Mouse (Mus musculus): ENCODE data around the gene Fam222b. TPM values are rescaled to one million over a fixed set of nuclear protein-coding genes. Genes with fewer than 3 reads are reported as not detected.

Gene Fam222b
- polyA plus RNA-seq, 1 experiment from 2014 or later, result 26.6 TPM

DNA sequence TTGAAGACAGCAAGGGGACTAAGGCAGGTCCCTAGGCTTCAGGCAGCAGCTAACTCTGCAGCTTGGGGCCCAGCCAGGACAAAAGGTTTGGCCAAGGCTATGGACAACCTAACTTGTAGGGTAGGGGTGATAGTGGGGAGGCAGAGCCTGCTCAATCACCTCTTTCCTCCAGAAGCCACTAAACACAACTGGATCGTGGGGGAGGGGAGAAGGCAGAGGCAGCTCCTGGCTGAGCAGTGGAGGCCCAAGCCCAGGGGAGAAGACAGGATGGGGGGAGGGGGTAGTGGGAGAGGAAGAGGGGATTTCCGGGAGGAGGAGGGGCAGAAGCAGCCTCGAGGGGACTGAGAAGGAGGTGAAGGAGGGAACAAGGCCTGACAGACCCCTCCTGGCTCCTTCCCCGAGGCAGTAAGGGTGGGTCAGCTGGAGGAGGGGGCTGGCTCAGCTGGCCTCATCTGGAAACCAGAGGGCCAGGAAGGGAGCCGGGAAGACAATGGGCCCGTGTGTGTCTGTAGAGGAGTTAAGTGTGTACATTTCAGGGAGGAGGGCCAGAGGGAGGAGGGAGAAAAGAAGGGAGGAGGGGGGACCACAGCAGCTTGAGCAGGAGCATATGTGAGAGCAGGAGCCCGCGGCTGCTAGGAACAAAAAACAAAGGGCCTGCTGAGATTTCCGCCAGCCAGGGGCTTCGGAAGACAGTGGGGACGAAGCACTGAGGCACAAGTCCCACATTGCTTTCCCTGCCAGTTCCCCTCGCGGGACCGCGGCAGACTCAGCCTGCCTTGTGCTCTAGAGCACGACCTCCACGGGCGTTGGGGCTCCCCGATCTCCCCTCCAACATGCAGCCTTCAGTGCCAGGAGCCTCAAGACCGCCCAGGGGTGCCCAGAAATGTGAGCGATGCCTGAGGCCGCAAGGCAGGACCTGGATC, 69.5 kb downstream of the Fam222b start:
- Histone ChIP-seq H3K27ac (ENCODE audit: low read depth, low read length) (peak overlapping the region; percentile 99), H3K9ac (ENCODE audit: low read length) (peak overlapping the region; percentile 96), H3K4me1 (ENCODE audit: control insufficient read depth, insufficient read depth, low read length) (peaks cover 26% of the 10 kb centered on the region), H3K27me3 (ENCODE audit: control insufficient read depth, insufficient read depth, low read length) (no peaks in the 10 kb centered on the region), H3K9me3 (ENCODE audit: control insufficient read depth, low read length) (no peaks in the 10 kb centered on the region), H3K36me3 (ENCODE audit: control insufficient read depth, insufficient read depth, low read length) (peaks cover 20% of the 10 kb centered on the region), H3K4me2 (peak overlapping the region; percentile 75), H3K4me3 (ENCODE audit: low read depth, low read length) (peak overlapping the region; percentile 97)
- under 1% methylated on average over 22 of the region's 22 CpGs for WGBS
- peak; percentile 97 for DNase-seq (ENCODE audit: low spot score, missing footprints)
- peak; percentile 80 for ATAC-seq (ENCODE audit: low FRiP score)

DNA sequence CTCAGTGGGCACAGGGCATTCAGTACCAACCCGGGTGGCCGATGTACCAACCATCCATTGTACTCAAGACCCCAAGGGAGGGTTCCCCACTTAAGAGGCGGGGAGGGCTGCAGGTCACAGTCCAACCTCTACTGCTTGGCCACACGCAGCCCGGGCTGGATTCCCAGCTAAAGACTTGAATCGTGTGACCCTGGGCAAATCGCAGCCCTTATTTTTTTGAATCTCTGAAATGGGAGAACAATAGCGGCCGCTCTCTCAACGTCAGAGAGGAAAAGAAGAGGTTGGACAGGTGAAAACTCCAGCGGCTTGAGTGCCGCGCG, 70.1 kb downstream of the Fam222b start:
- Histone ChIP-seq H3K4me1 (ENCODE audit: control insufficient read depth, insufficient read depth, low read length) (peaks cover 26% of the 10 kb centered on the region), H3K36me3 (ENCODE audit: control insufficient read depth, insufficient read depth, low read length) (peaks cover 18% of the 10 kb centered on the region), H3K9me3 (ENCODE audit: control insufficient read depth, low read length) (no peaks in the 10 kb centered on the region), H3K27ac (ENCODE audit: low read depth, low read length) (peak overlapping the region; percentile 99), H3K9ac (ENCODE audit: low read length) (peak overlapping the region; percentile 96), H3K4me2 (peak overlapping the region; percentile 75), H3K27me3 (ENCODE audit: control insufficient read depth, insufficient read depth, low read length) (no peaks in the 10 kb centered on the region), H3K4me3 (ENCODE audit: low read depth, low read length) (peak overlapping the region; percentile 97)
- ATAC-seq (ENCODE audit: low FRiP score), result peak; percentile 6; the same call in 1 of the 2 replicates
- WGBS, result under 1% methylated on average over 14 of the region's 14 CpGs
- DNase-seq (ENCODE audit: low spot score, missing footprints), result no peak

DNA sequence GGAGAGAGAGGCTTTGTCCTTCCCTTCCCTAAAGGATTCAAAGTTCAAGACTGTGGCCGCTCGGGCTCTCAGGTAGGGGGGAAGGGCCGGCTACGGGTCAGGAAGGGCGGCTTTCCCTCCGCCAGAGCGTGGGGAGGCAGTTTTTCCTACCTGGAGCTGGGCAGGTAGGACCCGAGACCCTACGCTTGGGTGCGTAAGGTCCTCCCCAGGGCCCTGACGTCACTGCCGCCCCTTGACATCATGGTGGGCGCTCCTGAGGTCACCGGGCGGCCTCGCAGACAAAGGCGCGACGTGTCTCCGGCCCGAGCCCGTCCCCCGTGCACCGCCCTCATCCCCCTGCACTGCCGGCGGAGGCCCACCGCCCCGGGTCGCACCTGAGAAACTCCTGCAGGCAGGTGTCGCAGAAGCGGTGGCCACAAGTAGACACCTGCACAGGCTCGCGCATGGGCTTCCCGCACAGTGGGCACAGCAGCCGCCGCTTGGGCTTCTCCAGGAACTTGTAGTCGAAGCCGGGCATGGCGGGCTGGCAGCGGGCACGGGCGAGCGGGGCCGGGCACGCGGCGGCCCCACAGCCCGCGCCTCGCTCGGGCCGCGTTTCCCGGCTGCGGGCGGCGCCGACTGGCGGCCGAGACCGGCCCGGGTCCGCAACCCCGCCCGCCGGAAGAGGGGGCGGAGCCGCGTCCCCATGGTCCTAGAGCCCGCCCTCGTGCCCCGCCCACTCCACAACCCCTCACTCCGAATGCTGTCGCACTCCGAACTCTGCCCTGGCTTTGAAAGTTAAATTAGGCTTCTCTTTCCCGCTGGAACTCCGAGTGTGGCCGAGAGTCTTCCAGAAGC, 70.7 kb downstream of the Fam222b start, which contains the start of gene Traf4:
TSS of gene Traf4 (minus strand) at position 666 of the 837 bp plus-strand sequence.
- Histone ChIP-seq H3K9me3 (ENCODE audit: control insufficient read depth, low read length) (no peaks in the 10 kb centered on the region), H3K4me2 (peak within 1 kb of the TSS; percentile 75), H3K4me1 (ENCODE audit: control insufficient read depth, insufficient read depth, low read length) (peaks cover 26% of the 10 kb centered on the region), H3K27ac (ENCODE audit: low read depth, low read length) (peak within 1 kb of the TSS; percentile 99), H3K36me3 (ENCODE audit: control insufficient read depth, insufficient read depth, low read length) (peaks cover 17% of the 10 kb centered on the region), H3K27me3 (ENCODE audit: control insufficient read depth, insufficient read depth, low read length) (no peaks in the 10 kb centered on the region), H3K4me3 (ENCODE audit: low read depth, low read length) (peak within 1 kb of the TSS; percentile 97), H3K9ac (ENCODE audit: low read length) (peak within 1 kb of the TSS; percentile 96)
- WGBS, result under 1% methylated on average over 77 of the region's 78 CpGs
- DNase-seq (ENCODE audit: low spot score, missing footprints) (peak; percentile 99), ATAC-seq (ENCODE audit: low FRiP score) (peak; percentile 85)

GRCm38 (mm10) chr11:78165761-78166109, 71.3 kb downstream of the Fam222b start:
- Histone ChIP-seq H3K27me3 (ENCODE audit: control insufficient read depth, insufficient read depth, low read length) (no peaks in the 10 kb centered on the region), H3K36me3 (ENCODE audit: control insufficient read depth, insufficient read depth, low read length) (peaks cover 12% of the 10 kb centered on the region), H3K27ac (ENCODE audit: low read depth, low read length) (peak overlapping the region; percentile 2; the same call in 1 of the 2 replicates), H3K4me2 (peak overlapping the region; percentile 75), H3K9me3 (ENCODE audit: control insufficient read depth, low read length) (no peaks in the 10 kb centered on the region), H3K4me1 (ENCODE audit: control insufficient read depth, insufficient read depth, low read length) (peaks cover 26% of the 10 kb centered on the region), H3K4me3 (ENCODE audit: low read depth, low read length) (peak overlapping the region; percentile 97), H3K9ac (ENCODE audit: low read length) (peak overlapping the region; percentile 96)
- 3% methylated on average over 16 of the region's 16 CpGs for WGBS
- peak; percentile 25 for ATAC-seq (ENCODE audit: low FRiP score)
- no peak for DNase-seq (ENCODE audit: low spot score, missing footprints)

- 44% methylated on average over 4 of the region's 4 CpGs for WGBS
- peak overlapping the region; percentile 97; the same call in 1 of the 2 replicates for H3K4me3 ChIP-seq (ENCODE audit: low read depth, low read length)
- H3K36me3 ChIP-seq (ENCODE audit: control insufficient read depth, insufficient read depth, low read length), result peaks cover 8% of the 10 kb centered on the region
- no peak for ATAC-seq (ENCODE audit: low FRiP score)
- peak overlapping the region; percentile 75 for H3K4me2 ChIP-seq
- peaks cover 26% of the 10 kb centered on the region for H3K4me1 ChIP-seq (ENCODE audit: control insufficient read depth, insufficient read depth, low read length)
- H3K9me3 ChIP-seq (ENCODE audit: control insufficient read depth, low read length), result no peaks in the 10 kb centered on the region
- DNase-seq (ENCODE audit: low spot score, missing footprints), result no peak
- H3K9ac ChIP-seq (ENCODE audit: low read length), result peak overlapping the region; percentile 96
- no peaks in the 10 kb centered on the region for H3K27me3 ChIP-seq (ENCODE audit: control insufficient read depth, insufficient read depth, low read length)
- no peak overlapping the region for H3K27ac ChIP-seq (ENCODE audit: low read depth, low read length)
These were observed 71.7 kb downstream of the Fam222b start for GRCm38 (mm10) chr11:78166161-78166560.

- Histone ChIP-seq H3K9ac (ENCODE audit: low read length) (no peak overlapping the region), H3K4me1 (ENCODE audit: control insufficient read depth, insufficient read depth, low read length) (peaks cover 26% of the 10 kb centered on the region), H3K27me3 (ENCODE audit: control insufficient read depth, insufficient read depth, low read length) (no peaks in the 10 kb centered on the region), H3K36me3 (ENCODE audit: control insufficient read depth, insufficient read depth, low read length) (peaks cover 6% of the 10 kb centered on the region; the same call in 1 of the 2 replicates), H3K4me2 (no peak overlapping the region), H3K4me3 (ENCODE audit: low read depth, low read length) (no peak overlapping the region), H3K27ac (ENCODE audit: low read depth, low read length) (no peak overlapping the region), H3K9me3 (ENCODE audit: control insufficient read depth, low read length) (no peaks in the 10 kb centered on the region)
- WGBS, result 70% methylated on average over 6 of the region's 6 CpGs
- no peak for ATAC-seq (ENCODE audit: low FRiP score)
- DNase-seq (ENCODE audit: low spot score, missing footprints), result no peak
These were observed 72.2 kb downstream of the Fam222b start for GRCm38 (mm10) chr11:78166640-78167039.

GRCm38 (mm10) chr11:78167257-78167959, 72.9 kb downstream of the Fam222b start:
- H3K27ac ChIP-seq (ENCODE audit: low read depth, low read length), result no peak overlapping the region

GRCm38 (mm10) chr11:78168541-78169468, 74.3 kb downstream of the Fam222b start:
- H3K9ac ChIP-seq (ENCODE audit: low read length), result no peak overlapping the region
- H3K9me3 ChIP-seq (ENCODE audit: control insufficient read depth, low read length), result no peaks in the 10 kb centered on the region
- DNase-seq (ENCODE audit: low spot score, missing footprints) (no peak), ATAC-seq (ENCODE audit: low FRiP score) (no peak)
- no peak overlapping the region for H3K27ac ChIP-seq (ENCODE audit: low read depth, low read length)
- no peaks in the 10 kb centered on the region for H3K36me3 ChIP-seq (ENCODE audit: control insufficient read depth, insufficient read depth, low read length)
- H3K4me1 ChIP-seq (ENCODE audit: control insufficient read depth, insufficient read depth, low read length), result peaks cover 8% of the 10 kb centered on the region
- no peaks in the 10 kb centered on the region for H3K27me3 ChIP-seq (ENCODE audit: control insufficient read depth, insufficient read depth, low read length)
- H3K4me2 ChIP-seq, result no peak overlapping the region
- H3K4me3 ChIP-seq (ENCODE audit: low read depth, low read length), result no peak overlapping the region
- 58% methylated on average over 19 of the region's 19 CpGs for WGBS

More at GRCm38 (mm10) chr11:78167257-78167959, 72.9 kb downstream of the Fam222b start:
- no peak overlapping the region for H3K9ac ChIP-seq (ENCODE audit: low read length)
- DNase-seq (ENCODE audit: low spot score, missing footprints), result no peak
- no peak overlapping the region for H3K4me3 ChIP-seq (ENCODE audit: low read depth, low read length)
- ATAC-seq (ENCODE audit: low FRiP score), result no peak
- peaks cover 21% of the 10 kb centered on the region for H3K4me1 ChIP-seq (ENCODE audit: control insufficient read depth, insufficient read depth, low read length)
- H3K27me3 ChIP-seq (ENCODE audit: control insufficient read depth, insufficient read depth, low read length), result no peaks in the 10 kb centered on the region
- no peaks in the 10 kb centered on the region for H3K36me3 ChIP-seq (ENCODE audit: control insufficient read depth, insufficient read depth, low read length)
- 87% methylated on average over 14 of the region's 14 CpGs for WGBS
- no peaks in the 10 kb centered on the region for H3K9me3 ChIP-seq (ENCODE audit: control insufficient read depth, low read length)
- no peak overlapping the region for H3K4me2 ChIP-seq
